Mouse (Mus musculus) CD4-positive helper T cell, adult 2 months (primary cell): ENCODE data around the gene Wnt5a.

Experiments used
- DNase-seq: peaks from one replicate; pipeline ENCODE4 v3.0.0-alpha.2; 2012; ENCODE audit warnings: low read depth, missing footprints, low spot score

Gene Wnt5a

DNA sequence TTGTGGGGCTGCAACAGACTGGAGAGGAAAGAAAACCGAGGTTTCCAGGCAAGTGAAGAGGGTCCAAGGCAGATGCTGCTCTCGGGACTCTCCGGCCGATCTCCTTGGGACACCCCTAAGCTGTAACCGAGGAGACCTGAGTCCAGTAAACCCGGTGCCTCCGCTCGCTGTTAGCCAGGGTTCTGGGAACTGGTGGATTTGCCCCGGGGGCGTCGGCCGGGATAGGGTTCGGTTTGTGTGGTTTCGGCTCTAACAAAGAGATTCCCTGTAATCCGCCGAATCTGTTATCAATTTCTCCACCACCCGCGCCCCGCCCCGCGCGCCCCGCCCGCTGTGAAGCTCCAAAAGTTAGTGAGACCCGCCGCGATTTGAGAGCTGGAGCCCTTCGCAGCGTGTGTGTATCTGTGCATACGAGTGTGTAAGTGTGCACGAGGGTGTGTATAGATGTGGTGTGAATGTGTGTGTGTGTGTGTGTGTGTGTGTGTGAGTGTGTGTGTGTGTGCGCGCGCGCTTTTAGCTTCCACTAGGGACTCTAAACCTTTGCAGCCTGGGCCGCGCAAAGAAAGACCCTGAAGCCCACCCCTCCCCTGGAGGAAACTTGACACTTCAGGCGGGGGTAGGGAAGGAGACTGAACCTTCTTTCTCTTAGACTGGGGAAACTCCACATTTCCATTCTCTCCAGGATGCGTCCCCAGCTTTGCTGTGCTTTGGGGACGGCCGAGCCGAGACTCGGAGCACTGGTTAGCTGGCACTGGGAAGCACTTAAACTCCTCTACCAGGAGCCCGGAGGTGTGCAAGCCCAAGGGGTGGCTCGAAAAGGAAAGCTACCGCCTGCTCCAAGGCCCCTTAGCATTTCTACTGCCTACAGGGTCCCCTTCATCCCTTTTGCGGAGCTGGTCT is 5.1 kb downstream of the Wnt5a start:
- no peak for DNase-seq

DNA sequence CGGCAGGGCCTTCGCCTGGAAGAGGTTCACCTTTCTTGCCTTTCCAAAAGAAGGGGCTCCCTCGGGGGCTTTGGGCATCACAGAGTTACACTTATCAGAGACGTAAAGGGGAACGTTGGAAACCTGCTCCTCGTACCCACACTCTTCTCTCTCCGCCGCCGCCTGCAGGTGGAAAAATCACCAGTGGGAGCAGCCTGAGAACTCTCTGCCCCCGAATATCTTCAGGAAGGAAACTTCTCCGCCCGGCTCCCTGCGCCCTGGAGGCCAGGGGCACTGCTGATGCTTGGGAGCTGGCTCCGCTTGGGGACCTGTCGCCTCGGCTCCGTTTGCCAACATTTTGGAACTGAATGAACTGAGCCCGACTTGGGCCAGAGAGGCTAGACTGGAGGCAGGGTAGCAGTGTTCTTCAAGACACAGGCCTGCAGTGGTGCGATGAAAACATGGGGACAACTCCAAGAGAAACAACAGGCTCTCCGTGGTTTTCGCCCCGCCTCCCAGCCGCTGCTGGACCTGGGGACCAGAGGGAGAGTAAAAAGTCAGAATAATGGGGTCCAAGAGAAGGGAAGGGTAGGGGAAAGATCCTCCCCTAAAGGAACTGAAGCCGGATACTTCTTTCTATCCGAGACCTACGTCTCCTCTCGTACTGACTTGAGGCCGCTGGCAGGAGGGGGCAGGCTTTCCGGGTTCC is 5.9 kb downstream of the Wnt5a start:
- DNase-seq: no peak

DNA sequence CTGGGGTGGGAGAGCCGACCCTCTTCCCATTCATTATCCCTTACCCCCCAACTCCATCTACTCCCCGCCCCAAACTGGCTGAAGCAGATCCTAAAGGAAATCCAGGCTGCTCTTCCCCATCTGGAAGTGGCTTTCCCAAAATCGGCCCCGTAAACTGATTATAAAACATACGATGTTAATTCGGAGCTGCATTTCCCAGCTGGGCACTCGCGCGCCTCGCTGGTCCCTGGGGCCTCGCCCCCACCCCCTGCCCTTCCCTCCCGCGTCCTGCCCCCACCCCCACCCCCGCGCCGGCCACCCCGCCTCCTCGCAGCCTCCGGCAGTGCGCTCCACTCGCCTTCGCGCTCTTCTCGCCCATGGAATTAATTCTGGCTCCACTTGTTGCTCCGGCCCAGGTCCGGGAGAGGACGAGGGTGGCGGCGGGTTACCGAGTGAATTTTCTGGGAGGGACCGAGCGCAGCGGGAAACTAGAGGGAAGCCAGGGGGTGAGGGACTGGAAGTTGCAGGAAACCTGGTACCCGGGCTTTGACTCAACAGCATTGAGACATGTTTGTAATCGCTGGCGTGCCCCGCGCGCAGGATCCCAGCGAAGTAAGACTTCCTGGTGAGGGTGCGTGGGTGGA is 6.6 kb downstream of the Wnt5a start:
- DNase-seq: no peak

DNA sequence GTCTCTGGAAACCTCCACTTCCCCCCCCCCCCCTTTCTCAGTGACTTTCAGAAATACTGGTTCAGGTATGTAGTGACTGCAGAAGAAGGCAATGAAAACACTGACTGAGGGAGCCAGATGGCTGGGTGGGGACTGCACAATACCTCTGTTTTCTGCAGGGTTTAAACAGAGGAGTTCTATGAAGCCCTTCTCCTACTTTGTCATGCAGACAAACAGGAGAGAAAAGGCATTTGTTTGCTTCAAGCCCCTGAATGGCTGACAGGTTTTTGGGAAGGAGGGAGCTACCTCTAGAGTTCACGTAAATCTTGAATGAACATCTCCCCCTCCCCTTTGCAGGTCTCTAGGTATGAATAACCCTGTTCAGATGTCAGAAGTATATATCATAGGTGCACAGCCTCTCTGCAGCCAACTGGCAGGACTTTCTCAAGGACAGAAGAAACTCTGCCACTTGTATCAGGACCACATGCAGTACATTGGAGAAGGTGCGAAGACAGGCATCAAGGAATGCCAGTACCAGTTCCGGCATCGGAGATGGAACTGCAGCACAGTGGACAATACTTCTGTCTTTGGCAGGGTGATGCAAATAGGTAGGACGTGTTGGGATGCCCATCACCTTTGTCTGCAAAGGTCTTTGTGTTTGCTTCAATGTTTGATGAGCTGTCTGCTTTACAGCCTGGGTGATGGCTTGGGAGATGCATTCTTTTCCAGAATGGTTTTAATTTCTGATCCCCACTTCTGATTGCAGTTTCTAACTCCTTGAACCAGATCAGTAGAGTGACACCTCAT is 8.4 kb downstream of the Wnt5a start:
- no peak for DNase-seq

DNA sequence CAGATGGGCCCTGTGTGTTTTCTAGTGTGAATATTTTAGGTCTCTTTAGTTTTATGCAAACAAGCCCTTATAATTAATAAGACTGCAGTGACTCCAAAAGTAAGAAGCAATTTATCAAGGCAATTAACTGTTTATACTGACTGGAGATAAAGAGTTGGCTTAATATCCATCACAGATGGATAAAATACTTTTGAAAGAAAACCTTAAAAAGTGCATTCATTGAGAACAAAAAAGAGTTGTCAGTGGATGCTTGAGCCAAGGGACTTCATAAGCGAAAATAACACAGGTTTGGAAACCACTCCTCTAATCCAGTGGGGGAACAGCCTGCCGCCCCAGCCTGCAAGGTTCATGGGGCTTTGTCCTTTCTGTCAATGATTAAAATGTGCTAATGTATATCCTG is 9.6 kb downstream of the Wnt5a start:
- no peak for DNase-seq

DNA sequence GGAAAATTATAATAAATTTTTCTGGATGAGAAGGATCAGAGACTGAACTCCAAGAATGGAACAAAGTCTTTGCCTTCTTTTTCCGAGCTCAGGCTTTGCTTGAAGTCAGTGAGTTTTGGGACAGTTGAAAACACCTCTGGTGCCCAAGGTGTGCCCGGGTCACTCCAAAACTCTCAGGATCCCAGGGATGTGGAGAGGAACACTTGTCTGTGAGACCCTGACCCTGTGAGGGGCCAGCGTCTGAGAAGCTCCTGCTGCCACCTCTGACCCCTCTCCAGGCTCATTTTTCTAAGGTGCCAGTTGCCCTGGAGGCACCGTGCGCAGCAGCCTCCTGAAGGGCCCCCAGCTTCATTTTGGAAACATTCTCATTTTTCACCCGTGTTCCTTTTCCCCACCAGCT is 10.8 kb downstream of the Wnt5a start:
- no peak for DNase-seq

DNA sequence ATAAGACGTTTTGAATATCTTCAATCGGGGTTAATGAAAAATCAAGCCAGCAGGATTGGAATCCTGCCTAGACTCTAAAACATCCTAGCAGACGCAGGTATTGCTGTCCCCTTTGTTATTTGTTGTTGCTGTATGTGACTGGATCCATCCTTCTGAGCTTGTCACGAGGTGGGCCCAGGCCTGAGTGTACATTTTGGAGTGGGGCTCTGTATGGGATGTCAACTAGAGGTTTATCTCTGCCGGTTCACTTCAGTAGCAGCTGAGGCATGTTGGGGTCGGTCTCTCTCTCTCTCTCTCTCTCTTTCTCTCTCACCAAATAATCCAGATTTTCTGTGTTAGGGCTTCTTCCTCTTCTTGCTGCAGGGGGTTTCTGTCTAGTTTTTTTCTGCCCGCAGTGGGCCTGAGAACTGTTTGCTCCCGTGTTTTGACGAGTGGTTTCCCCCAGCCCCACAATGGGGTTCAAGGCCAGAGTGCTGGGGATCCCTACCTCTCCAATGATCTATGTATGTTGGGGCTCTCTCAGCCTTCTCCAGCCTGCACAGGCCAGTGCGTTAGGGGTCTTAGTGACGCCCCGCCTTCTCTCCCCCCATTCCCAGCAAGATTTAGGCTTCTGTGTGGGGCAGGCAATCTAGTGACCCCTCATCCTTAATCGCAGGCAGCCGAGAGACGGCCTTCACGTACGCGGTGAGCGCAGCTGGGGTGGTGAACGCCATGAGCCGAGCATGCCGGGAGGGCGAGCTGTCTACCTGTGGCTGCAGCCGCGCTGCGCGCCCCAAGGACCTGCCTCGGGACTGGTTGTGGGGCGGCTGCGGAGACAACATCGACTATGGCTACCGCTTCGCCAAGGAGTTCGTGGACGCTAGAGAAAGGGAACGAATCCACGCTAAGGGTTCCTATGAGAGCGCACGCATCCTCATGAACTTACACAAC is 13.3 kb downstream of the Wnt5a start:
- DNase-seq: no peak

DNA sequence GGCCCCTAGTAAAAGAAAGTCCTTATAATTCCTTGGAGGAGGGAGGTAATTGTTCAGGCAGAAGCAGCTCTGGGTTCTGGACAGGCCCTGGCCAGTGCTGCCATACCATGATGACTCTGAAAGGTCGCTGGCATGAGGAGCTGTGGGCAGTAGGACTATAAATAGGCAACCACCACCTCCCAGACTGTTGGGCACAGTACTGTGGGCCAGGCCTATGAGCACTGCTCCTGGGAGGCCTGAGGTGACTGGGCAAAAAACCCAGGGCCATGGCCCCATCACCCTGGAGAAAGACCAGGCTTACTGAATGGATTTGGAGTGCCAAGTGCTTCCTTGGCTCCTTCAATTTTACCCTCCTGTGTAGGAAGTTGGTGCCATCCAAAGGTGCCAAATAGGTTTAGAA is 16.6 kb downstream of the Wnt5a start:
- DNase-seq: no peak

DNA sequence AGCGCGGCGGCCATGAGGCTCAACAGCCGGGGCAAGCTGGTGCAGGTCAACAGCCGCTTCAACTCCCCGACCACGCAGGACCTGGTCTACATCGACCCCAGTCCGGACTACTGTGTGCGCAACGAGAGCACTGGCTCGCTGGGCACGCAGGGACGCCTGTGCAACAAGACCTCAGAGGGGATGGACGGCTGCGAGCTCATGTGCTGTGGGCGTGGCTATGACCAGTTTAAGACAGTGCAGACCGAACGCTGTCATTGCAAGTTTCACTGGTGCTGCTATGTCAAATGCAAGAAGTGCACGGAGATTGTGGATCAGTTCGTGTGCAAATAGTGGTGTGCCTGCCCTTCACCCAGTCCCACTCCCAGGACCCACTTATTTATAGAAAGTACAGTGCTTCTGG is 18.1 kb downstream of the Wnt5a start:
- no peak for DNase-seq

DNA sequence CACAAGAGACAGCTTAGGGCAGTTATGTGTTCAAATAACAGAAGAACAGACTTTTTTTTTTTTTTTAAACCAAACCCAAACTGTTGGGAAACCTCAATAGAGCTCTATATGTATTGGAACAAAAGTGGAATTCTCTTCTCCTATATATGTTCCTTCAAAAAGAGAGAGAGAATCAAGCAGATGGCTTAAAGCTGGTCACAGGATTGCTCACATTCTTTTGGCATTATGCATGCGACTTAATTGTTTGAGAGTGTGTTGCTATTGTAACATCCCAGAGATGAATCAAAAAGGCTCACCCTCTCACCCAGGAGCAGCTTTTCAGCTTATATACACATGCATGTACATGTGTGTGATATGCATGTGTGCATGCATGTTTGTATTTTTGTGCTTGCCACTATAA is 21.0 kb downstream of the Wnt5a start:
- no peak for DNase-seq

DNA sequence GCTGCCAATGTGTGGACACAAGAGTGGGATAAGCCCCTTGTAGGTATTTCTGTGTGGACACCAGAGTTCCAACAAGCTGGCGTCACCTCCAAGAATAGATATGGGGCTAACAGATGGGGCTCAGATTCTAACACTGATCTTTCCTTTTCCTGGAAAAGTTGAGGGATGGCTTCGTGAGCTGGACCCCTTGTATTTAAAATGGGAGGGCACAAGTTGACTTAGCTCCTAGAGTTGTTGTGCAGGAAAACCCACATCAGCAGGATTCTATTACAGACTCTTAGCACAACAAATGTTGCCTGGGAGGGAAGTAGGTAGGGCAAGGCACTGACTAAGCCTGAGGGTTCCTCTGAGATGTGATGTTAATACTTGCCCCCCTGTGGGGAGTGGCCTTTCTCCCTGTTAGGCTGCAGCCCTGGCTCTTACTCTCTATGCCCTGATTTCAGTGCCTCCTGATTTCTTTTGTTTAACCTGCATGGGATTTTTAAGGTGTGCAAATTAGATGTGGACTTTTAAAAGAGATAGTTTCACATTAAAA is 23.7 kb downstream of the Wnt5a start:
- no peak for DNase-seq

DNA sequence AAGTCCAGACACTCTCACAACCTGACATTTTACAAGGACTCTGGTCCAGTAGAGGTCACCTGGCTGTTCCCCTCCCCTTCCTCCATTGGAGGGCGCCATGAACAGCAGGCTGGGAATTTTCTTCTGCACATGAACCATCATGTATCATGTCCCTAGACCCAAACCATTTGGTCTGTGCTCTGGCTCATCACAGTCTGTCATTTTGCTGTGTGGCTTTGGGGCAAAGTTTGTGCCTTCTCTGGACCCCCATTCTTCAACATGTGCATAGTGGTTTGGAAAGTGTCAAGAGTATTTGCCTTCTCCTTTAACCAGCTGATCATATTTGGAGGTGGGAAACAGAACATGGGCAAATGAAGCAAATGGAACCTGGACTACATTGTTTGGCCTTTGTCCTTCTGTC is 27.0 kb downstream of the Wnt5a start:
- DNase-seq: no peak

DNA sequence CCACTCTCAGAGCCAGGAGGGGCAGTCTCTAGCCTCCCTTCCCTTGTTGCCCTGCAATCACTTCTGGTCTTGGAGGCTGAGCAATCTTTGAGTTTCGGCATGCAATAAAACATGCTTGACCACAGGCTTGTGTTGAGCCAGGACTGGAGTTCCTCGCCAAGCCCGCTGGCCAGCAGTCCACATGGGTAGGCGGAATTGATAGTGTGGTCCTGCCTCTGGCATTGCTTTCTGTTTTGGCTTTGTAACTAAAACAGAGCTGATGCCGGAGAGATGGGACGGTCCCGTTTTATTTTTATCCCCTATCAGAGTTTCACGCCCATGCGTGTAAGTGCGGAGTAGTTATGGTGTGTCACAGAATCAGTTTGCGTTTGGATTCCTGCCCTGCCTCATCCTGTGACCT is 28.4 kb downstream of the Wnt5a start:
- no peak for DNase-seq

DNA sequence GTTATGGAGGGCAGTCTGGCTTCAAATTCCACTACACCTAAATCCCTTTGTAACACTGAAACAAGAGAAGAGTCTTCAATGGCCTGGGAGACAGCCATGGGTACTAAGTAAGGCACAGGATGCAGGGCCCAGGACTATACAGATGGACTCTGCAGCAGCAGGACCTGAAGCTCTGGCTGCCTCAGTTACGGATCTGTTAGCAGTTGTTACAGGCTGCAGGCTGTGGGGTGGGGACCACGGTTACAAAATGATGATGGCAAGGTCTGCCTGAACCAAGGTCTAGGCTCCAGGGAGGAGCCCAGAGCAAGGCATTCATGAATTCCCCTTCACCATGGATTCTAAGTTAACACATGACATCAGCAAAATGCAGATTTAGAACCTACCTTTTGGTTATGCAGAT is 29.3 kb downstream of the Wnt5a start:
- DNase-seq: no peak

DNA sequence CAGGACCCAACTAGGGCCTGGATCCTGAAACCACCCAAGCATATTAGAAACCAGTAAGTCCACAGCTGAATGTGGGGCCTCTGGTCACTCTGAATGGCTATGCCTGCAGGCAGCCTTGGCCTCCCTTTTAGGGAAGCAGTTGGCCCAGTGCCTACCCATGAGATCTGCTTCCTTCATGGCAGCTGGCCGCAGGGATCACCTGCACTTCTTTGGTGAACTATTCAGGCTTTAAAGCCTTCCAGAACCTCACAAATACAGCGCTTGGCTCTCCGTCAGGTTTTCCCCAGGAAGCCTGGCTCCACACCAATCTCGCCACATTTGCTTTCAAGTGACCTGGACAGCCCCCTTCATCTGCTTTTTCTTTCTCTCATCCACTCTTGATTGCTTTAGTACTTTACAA is 31.3 kb downstream of the Wnt5a start:
- no peak for DNase-seq

DNA sequence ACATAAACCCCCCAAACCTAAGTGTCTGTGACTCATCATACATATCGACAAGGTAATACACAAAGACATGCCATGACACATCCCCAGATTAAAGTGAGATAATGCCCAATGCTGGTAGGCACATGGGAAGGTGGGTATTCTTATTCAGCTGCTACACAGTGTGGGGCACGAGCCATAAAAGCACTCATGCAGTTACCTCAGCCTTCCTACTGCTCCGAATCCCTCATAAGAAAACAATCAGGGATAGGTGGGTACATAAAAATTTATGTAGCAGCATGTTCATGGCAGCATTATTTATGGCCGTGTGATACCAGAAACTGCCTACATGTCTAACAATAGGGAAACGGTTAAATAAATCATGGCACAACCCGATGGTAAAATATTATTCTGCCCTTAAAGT is 35.0 kb downstream of the Wnt5a start:
- no peak for DNase-seq

DNA sequence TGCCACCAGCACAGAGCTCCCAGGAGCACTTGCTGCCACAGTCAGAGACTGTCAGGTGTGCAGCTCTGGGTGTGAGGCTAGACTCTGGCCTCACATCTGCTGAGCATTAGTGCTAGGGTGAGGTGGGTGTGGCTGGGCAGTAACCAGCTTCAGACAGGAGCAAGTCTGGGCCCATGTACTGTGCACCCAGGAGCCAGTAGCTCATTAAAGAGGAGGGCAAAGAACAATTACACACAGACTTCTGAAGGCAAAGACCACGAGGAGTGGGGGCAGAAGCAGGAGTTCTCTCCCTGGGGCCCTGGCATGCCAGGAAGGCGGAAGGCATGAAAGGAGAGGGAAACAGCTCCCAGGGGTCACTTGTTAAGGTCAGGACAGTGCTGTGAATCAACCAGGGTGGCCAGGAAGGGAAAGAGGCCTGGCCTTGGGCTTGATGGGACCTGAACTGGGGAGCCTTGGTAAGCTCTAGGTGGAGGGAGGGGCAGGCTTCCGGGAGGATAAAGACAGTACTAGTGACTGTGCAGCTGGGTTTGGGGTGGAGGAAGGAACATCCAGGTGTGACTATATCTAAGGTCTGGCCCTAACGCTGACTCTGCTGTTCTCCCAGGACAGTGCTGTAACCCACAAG is 37.7 kb downstream of the Wnt5a start:
- DNase-seq: no peak

DNA sequence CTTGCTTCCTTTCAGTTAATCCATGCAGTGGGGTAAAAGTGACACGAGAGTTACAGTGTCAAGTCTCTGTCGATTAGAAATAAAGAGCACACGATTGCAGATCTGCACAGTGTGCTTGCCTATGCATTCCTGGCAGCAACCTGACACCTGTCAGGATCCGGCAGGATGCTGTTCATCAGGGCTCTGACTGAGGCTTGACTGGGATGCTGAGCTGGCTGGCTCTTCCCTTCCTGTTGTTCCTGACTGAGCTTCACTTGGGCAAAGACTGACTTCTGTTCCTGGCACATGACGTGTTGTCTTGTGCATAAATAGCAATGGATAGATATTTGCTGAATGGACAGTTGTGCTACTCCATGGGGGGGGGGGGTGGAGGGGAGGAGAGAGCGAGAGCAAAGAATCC is 57.3 kb downstream of the Wnt5a start:
- DNase-seq: no peak
